Mouse (Mus musculus): ENCODE data around the gene Mapkapk5. TPM values are rescaled to one million over a fixed set of nuclear protein-coding genes. Genes with fewer than 3 reads are reported as not detected.
"Not testable (repeated sequence)": the region's sequence is repeated elsewhere in the genome, so short reads cannot be mapped to it uniquely, and the experiment has no call there.

Mapkapk5 gene
- total RNA-seq, 2 experiments from 2014 or later = 88.9 to 163 TPM

DNA sequence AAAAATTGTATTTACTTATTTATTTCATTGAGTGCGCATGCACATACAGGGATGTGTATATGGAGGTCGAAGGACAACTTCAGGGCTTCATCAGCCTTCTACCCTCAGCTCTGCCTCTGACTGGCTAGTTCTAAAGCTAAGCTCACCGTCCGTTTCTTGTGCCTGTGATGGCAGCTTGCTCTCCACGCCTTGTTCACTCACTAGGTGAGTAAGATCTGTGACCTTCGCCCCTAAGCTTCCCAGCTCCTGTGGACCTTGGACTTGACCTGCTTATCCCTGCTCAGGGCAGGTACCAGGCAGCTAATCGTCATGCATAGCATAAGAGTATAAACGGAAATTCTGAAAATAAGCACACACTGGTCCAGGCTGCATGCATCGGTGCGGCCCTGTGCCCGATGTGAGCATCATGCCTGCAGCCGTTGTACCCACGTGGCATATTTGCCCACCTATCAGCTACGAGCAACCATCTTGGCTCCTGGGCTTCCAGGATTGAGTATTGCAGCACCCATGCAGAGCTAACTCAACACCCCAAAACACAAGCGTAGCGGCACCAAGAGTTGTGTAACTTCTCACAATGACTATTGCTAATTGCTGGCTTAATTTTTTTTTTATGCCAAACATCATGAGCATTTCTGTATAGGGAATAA is 20.5 kb upstream of the Mapkapk5 start:
- ATAC-seq (replicated peaks; ENCODE audit: low FRiP score, poor library complexity, severe bottlenecking) = no peak

DNA sequence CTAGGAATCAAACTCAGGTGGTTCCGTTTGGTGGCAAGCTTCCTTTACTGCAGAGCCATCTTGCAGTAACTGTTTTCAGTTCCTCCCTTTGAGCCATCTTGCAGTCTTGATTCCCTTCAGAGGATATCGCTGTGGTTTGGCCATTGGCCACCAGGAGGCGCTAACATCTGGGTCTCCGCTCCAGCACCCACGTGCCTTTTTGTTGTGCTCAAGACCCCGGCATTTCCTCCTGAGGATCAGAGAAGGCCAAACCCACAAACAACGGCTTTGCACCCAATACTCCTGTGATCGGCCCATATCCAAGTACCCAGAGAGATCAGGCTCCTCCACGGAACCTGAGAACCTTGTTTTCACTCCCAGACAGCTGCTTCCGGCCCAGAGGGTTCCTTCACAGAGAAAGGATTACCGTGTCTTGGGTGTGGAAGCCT is 18.8 kb upstream of the Mapkapk5 start:
- peak; percentile 67; the same call in 1 of the 2 replicates for ATAC-seq (replicated peaks; ENCODE audit: low FRiP score, poor library complexity, severe bottlenecking)

DNA sequence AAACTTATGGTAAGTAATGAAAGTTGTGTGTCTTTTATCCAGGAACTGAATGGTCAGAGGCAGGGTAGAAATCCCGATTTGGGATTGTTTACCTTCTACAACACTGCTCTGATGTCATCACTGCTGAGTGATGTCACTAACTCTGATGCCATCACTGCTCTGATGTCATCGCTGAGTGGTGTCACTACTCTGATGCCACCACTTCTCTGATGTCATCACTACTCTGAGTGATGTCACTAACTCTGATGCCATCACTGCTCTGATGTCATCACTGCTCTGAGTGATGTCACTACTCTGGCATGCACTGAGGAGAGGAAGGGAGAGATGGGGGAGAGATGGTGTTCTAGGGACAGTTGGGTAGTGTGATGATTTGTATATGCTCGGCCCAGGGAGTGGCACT is 16.7 kb upstream of the Mapkapk5 start:
- ATAC-seq (replicated peaks; ENCODE audit: low FRiP score, poor library complexity, severe bottlenecking) = no peak

DNA sequence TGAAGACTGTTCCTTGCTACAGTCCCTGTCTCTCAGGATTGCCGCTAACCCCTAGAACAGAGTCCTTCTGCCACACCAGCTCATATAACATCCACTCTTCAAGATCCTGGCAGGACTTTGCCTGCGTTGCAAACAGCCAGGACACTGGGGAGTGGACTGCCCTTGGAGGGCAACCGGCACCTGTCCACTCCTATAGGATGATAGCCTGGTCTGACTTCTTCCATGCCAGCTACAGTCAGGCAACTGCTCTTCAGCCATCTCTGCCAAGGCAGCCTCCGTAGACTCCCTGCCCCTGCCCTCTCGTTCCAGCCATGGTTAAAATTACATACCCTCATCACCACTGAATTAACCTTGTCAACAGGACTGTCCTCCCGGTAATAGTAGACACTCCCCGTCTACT is 3.5 kb upstream of the Mapkapk5 start:
- no peak for ATAC-seq (replicated peaks; ENCODE audit: low FRiP score, poor library complexity, severe bottlenecking)

DNA sequence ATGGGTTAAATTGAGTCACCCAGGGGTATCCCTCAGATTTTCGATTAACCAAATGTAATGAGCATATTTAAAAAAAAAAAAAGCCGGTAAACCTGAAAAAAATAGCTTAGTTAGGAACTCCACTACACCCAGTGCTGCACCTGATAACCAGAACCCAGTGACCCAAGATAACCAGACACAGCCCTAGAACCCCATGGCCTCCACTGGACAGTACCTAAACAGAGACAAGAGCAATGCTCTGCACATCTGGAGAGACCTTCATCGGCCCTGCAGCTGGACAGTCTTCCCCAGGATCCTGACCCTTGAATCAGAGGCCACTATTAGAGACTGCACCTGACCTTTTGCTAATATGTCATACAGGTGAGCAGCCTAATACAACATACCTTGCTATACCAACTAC is 1.4 kb upstream of the Mapkapk5 start:
- 0 out of 2 replicates have a peak, but pooled peaks have one; percentile 26 for ATAC-seq (replicated peaks; ENCODE audit: low FRiP score, poor library complexity, severe bottlenecking)

DNA sequence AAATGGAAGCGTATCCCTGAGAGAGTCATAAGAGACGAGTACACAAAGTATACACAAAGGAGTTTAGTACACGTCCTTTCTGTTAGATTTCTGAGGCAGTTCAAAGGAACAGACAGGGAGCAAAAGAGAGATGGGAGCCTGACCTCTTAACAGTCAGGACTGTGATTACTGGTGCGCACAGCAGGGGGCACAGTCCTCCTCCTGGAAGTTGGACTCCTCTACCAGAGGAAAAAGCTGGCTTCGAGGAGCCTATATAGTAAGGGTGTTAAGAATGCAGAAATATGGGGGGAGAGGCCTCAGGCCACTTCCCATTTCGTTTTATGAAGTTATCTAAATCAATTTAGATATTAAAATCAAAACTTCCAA is 808 bp upstream of the Mapkapk5 start:
- ATAC-seq (replicated peaks; ENCODE audit: low FRiP score, poor library complexity, severe bottlenecking) = peak; percentile 66

DNA sequence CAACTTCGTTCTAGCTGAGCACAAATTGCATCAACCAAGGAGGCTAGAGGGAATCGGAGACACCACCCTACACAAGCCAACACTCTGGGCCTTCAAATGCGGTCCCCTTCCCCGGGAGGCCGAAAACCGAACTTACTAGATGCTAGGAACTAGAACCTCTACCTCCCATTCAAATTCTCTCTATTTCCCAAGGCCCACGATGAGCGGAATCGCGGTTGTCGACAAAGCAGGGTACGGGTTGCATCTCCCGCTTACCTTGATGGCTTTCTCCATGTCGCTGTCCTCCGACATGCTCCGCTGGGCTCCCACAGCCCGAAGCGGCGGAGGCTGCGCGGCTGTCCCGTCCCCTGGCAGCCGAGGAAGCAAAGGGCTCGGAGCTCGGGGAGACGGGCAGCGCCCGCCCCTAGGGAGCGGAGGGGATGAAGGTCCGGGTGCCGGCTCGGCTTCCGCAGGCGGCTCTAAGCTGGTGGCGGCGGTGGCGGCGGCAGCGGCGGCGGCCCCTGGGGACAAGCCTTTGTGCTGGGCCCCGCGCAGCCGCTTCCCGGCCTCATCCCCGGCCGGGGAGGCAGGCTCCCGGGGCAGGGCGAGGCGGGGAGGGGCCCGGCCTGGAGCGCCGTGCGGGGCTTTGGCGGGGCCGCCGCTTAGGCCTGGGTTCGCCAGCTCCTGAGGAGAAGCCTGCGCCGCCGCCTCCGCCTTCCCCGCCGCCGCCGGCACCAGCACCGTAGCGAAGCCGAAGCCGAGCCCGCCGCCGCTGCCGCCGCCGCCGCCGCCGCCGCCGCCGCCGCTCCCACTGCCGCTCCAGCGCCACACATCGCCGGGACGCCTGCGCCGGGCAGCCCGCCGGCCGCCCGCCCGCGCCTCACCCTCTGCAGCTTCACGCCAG is 554 bp downstream of the Mapkapk5 start, which contains the start of the genes Adam1a and Gm42878:
TSS of gene Adam1a (minus strand) at position 573 of the 883 bp plus-strand sequence.
TSS of gene Gm42878 (minus strand) at position 573 of the 883 bp plus-strand sequence.
- ATAC-seq (replicated peaks; ENCODE audit: low FRiP score, poor library complexity, severe bottlenecking) = peak; percentile 44

DNA sequence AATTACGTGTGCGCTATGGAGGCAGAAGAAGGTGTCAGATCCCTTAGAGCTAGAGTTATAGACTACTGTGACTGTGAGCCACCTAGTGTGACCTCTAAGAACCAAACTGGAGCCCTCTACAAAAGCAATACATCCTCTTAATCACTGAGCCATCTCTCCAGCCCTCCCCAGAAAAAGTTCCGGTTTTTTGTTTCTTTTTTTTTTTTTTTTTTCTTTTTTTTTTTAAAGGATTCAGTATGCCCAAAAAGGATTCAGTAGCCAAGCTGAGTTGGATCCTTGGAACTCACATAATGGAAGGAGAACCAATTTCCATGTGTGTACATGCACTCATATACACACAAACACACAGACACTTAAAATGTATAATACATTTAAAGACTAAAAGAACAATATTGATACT is 2.3 kb downstream of the Mapkapk5 start:
- ATAC-seq (replicated peaks; ENCODE audit: low FRiP score, poor library complexity, severe bottlenecking) = no peak

DNA sequence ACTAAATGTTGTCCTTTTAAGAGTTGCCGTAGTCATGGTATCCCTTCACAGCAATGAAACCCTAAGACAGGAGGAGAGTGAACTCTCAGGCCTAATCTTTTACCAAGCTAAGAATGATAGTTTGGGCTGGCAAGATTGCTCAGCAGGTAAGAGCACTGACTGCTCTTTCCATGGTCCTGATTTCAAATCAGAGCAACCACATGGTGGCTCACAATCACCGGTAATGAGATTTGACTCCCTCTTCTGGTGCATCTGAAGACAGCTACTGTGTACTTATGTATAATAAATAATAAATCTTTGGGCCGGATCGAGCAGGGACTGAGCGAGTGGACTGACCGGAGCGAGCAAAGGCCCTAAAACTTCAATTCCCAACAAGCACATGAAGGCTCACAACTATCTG is 4.5 kb downstream of the Mapkapk5 start:
- no peak for ATAC-seq (replicated peaks; ENCODE audit: low FRiP score, poor library complexity, severe bottlenecking)

DNA sequence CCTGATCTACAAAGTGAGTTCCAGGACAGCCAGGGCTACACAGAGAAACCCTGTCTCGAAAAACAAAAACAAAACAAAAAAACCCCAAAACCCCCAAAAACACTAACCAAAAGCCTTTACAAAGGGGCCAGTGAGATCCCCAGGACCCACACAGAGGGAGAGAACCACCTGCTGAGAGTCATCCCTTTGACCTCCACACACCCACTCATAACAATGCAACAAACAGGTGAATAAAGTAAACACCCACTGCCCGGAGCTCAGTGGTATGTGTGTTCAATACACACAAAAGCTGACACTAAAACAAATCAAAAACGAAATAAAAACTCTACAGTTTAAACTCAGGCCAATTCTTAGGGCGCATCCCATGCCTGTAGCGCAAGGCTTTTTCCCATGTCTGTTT is 5.6 kb downstream of the Mapkapk5 start:
- no peak for ATAC-seq (replicated peaks; ENCODE audit: low FRiP score, poor library complexity, severe bottlenecking)

DNA sequence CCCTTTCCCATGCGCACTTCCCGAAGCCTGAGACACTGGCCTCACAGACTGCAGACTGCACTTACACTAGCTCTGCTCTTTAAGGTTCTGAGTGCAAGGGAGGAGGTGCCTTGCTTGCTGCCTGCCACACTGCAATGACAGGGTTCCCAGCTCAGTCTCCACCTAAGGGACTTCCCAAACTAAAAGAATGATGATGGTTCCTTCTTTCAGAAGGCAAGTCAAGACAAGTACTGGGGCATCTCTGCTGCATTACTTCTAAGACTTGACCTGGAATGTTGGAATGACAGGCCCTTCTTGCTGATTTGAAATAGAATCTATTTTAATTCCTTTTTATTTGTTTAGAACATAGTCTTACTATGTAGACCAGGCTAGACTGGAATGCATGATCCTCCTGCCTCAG is 8.1 kb downstream of the Mapkapk5 start:
- no peak for ATAC-seq (replicated peaks; ENCODE audit: low FRiP score, poor library complexity, severe bottlenecking)

DNA sequence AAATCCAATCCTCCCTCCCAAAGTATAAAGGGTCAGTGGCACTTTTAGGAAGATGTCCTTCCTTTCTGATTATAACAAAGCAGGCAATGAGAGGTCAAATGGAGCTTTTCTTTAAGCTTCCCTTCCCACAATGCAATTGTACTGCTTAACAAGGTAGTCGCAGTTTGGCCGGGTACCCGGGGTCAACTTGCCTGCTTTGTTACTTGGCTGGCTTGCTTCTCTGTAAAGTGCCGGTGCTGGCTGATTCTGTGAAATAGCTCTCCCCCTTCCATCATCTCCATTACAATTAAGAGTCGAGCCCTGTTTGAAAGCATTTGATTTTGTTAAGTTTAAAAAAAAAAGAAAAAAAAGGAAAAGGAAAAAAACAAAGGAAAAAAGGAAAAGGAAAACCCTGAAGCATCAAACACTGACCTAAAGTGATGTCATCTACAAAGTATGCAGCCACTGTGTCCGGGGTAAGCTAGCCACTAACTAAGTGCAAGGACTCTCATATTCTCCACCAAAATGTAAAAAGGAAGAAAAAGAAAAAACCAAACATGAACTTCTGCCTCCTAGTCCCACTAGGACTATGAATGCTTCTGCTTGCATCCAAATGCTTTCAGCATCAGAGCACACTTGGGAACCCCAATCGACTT is 8.7 kb downstream of the Mapkapk5 start:
- ATAC-seq (replicated peaks; ENCODE audit: low FRiP score, poor library complexity, severe bottlenecking) = no peak

DNA sequence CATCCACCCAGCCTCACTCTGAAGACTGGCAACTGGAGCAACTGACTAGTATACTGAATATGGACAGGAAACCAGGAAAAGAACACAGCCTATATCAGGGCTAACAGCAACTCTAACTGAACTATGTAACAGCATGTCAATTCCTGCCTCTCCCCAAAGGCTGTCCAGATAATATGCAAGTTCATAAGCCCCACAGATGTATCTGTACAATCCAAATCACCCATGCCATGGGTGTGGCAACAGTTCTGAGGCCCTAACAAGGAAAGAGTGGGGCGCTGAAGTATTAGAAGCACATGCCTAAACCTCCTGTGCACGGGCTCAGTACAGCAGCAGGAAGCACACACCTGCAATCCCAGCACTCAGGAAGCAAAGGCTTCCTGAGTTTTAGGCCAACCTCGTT is 10.6 kb downstream of the Mapkapk5 start:
- ATAC-seq (replicated peaks; ENCODE audit: low FRiP score, poor library complexity, severe bottlenecking) = no peak

DNA sequence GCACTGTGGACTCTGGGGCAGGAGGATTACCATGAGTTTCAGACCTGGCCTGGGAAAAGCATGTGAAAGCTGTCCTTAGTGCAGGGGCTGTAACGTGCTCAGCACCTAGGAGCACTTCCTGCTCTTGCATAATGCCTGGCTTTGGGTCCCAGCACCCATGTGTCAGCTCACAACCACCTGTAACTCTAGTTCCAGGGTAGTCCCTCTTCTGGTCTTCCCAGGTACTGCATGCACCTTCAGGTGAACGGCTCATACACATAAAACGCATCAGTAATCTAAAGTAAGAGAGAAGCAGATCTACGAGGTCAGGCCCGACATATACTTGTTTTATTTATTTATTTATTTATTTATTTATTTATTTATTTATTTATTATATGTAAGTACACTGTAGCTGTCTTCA is 11.2 kb downstream of the Mapkapk5 start:
- ATAC-seq (replicated peaks; ENCODE audit: low FRiP score, poor library complexity, severe bottlenecking) = peak; percentile 48; the same call in 1 of the 2 replicates

DNA sequence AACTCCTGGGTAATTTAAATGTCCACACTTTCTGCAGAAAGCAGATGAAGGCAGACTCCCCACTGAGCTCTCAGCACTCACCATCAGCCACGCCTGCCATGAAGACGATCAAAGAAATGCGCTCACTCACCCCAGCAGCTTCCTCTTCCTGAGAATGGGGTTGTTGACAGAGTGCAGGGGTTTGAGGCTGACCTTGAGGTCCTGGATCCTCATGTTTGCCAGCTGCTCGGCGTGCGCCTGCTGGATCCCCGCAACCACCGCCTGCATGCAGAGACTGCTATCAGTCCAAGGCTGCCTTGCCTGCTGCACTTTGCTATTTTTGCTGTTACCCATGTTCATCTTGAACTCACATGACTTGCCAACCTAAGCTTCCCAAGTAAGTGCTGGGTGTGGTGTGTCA is 18.7 kb downstream of the Mapkapk5 start:
- ATAC-seq (replicated peaks; ENCODE audit: low FRiP score, poor library complexity, severe bottlenecking) = no peak

DNA sequence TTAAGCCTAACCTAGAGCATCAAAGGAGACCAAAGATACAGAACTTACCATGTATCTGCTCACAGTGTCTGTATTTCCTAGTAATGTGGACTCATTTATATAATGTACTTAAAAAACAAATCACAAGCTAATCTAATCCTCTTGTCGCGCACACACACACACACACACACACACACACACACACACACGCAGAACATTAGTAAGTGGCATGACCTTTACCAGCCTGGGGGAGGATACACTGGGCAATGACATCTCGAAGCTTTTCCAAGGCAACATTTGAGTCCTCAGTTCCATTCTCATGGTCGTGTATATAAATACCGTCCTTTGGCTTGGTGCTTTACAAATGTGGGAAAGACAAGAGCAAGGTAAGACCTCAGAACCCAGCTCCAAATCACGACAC is 19.2 kb downstream of the Mapkapk5 start:
- ATAC-seq (replicated peaks; ENCODE audit: low FRiP score, poor library complexity, severe bottlenecking) = no peak

DNA sequence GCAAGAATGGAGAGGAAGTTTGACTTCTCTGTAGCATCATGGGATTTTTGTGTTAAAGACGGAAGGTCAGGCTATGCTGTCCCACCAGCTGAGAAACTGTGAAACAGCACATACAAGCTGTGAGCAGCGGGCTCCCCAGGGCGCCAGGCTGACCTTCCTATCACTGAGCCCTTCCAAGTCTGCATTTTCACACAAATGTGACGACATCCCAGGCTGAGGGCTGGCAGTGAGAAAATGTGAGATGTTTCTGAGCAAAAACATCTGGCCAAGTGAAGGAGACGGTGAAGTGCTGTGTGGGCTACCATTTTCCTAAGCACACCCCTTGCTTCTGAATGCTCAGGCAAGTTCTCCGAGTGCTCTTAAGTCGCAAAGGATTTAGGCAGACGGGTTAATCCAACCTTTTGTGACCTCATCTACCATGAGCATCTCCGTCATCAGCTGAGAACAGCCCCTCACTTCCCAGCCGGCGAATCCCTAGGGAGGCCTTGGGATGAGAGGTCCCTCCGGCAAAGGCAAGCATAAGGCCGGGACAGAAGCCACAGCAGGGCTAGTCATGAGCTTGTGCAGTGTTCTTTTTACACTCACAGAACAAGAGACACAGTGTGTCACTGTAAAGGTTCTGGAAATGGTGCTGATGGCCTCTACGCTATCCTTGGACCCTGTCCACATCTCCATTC is 19.8 kb downstream of the Mapkapk5 start:
- ATAC-seq (replicated peaks; ENCODE audit: low FRiP score, poor library complexity, severe bottlenecking) = no peak

DNA sequence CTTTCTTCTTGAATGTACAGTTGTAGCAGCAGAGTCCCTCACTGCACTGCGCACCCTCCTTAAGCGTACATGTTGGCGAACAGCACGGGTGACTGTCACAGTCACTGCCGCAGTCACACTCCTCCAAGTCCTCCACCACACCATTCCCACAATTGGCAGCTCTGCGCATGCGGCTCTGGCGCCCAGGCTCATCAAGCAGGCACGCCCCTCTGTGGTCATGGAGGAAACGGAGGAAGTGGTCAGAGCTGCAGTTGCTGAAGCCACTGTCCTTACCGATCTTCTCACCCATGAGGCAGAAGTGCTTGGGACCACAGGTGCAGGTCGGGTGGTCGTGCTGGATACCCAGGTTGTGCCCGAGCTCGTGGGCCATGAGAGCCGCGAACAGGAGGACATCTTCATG is 25.9 kb downstream of the Mapkapk5 start:
- ATAC-seq (replicated peaks; ENCODE audit: low FRiP score, poor library complexity, severe bottlenecking) = not testable (repeated sequence)

DNA sequence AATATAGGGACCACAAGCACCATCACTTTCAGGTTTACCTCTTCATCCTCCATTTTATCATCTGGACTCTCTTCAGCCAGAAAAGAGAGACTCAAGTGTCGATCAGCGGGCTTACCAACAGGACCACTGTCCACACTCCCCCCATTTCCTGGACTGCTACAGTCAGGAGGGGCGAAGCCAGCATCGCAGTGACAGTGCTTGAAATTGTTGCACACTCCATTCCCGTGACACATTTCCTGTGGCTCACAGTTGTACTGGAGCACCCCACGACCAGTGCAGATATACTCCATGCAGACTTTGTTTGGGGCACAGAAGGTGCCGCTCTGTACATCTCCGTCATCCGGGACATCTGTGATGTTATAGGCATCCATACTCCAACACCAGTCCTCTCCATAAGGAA is 26.7 kb downstream of the Mapkapk5 start:
- ATAC-seq (replicated peaks; ENCODE audit: low FRiP score, poor library complexity, severe bottlenecking) = no peak

DNA sequence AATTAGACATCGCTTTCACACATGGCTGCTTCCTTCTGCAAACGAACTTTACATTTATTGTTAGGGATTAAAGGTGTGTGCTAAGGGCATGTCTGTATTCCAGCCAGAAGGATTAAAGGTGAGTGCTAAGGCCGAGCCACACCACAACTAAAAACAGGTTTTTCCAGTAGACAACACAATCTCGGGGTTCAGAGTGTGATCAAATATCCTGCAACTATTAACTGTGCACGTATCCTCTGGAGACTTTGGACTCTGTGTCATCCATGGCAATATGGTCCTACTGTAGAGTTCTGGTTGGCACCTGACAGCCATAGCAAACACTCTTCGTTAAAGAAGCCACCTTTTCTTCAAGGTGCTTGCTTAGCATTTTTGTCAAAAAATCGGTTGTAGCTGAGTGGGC is 35.7 kb downstream of the Mapkapk5 start:
- no peak for ATAC-seq (replicated peaks; ENCODE audit: low FRiP score, poor library complexity, severe bottlenecking)

Data from erythroid progenitor cell, adult 5-6 weeks (primary cell).